13 mouse cellular contexts compared by ENCODE assay signal in the genomic region with DNA sequence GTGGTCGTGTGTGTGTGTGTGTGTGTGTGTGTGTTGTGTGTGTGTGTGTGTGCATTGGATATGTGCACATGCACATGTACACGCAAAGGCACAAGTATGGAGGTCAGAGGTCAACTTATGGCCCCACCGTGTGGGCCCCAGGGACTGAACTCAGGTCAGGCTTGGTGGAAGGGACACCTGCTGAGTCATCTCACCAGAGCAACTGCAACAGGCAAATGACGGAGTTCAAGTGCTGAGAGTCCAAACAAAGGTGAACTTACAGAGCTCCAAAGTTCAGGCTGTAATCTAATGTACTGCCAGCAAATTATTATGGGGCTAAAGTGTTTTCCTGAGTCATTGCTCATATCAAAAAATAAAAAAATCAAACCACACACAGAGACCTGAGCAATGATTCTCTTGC.
"Had no signal": no experiment of that assay in that cellular context is flagged by ENCODE, and none has a peak within 500 bp of the region (broad histone marks: within the 10 kb centered on the region; RNA-seq: fewer than 3 reads in every experiment).

No protein-coding gene starts in this region.

- H3K9ac ChIP-seq: limb, embryonic 12.5 days; lung, embryonic 15.5 days; midbrain, embryonic 12.5 days; neural tube, embryonic 13.5 days had no signal

- H3K4me3 ChIP-seq: limb, embryonic 12.5 days; lung, embryonic 15.5 days; midbrain, embryonic 12.5 days; neural tube, embryonic 13.5 days had no signal

- H3K27me3 ChIP-seq: limb, embryonic 12.5 days; lung, embryonic 15.5 days; midbrain, embryonic 12.5 days; neural tube, embryonic 13.5 days had no signal

- H3K4me2 ChIP-seq: limb, embryonic 12.5 days; lung, embryonic 15.5 days; midbrain, embryonic 12.5 days; neural tube, embryonic 13.5 days had no signal

- H3K4me1 ChIP-seq: limb, embryonic 12.5 days; lung, embryonic 15.5 days; midbrain, embryonic 12.5 days had no signal

- ATAC-seq: hindbrain, embryonic 16.5 days; midbrain, embryonic 16.5 days had no signal

- H3K9me3 ChIP-seq: limb, embryonic 12.5 days; lung, embryonic 15.5 days; midbrain, embryonic 12.5 days; neural tube, embryonic 13.5 days had no signal

- DNase-seq: layer of hippocampus, adult 9-11 months; layer of hippocampus, postnatal 36 days; liver; lung, postnatal 14 days; retina, postnatal 1 day; right cerebral cortex, postnatal 4 days; thymus, postnatal 4 days had no signal

- H3K27ac ChIP-seq: limb, embryonic 12.5 days; lung, embryonic 15.5 days; midbrain, embryonic 12.5 days; neural tube, embryonic 13.5 days had no signal
